ENCODE assay signal across 34 mouse cellular contexts in genomic region chr3:92598429-92598828, GRCm38 (mm10). TPM values are rescaled to one million over a fixed set of nuclear protein-coding genes. Genes with fewer than 3 reads are reported as not detected.
"Had no signal": no experiment of that assay in that cellular context is flagged by ENCODE, and none has a peak within 500 bp of the region (broad histone marks: within the 10 kb centered on the region; RNA-seq: fewer than 3 reads in every experiment).

No protein-coding gene starts in this region.

- H3K4me1 ChIP-seq: embryonic facial prominence, embryonic 10.5 days; embryonic facial prominence, embryonic 12.5 days; embryonic facial prominence, embryonic 13.5 days; embryonic facial prominence, embryonic 15.5 days; forebrain, embryonic 10.5 days; forebrain, embryonic 12.5 days; forebrain, embryonic 13.5 days; forebrain, embryonic 15.5 days had no signal

- H3K9me3 ChIP-seq: embryonic facial prominence, embryonic 12.5 days; forebrain, embryonic 13.5 days had no signal

- H3K4me3 ChIP-seq: embryonic facial prominence, embryonic 10.5 days; embryonic facial prominence, embryonic 12.5 days; embryonic facial prominence, embryonic 13.5 days; embryonic facial prominence, embryonic 15.5 days; erythroblast, embryonic 14.5 days; forebrain, embryonic 10.5 days; forebrain, embryonic 12.5 days; forebrain, embryonic 13.5 days; forebrain, embryonic 15.5 days; gastrocnemius, adult 2 months; heart, adult 2 months had no signal

- H3K27ac ChIP-seq: embryonic facial prominence, embryonic 10.5 days; embryonic facial prominence, embryonic 12.5 days; embryonic facial prominence, embryonic 13.5 days; embryonic facial prominence, embryonic 15.5 days; forebrain, embryonic 10.5 days; forebrain, embryonic 12.5 days; forebrain, embryonic 13.5 days; forebrain, embryonic 15.5 days; gastrocnemius, adult 2 months; heart, adult 2 months had no signal

- H3K9ac ChIP-seq: embryonic facial prominence, embryonic 12.5 days; embryonic facial prominence, embryonic 13.5 days; embryonic facial prominence, embryonic 15.5 days; forebrain, embryonic 12.5 days; forebrain, embryonic 13.5 days; forebrain, embryonic 15.5 days; forebrain, postnatal 0 days had no signal

- H3K36me3 ChIP-seq: embryonic facial prominence, embryonic 10.5 days; embryonic facial prominence, embryonic 12.5 days; embryonic facial prominence, embryonic 13.5 days; embryonic facial prominence, embryonic 15.5 days; forebrain, embryonic 10.5 days; forebrain, embryonic 12.5 days; forebrain, embryonic 15.5 days had no signal

- ATAC-seq: forebrain, embryonic 13.5 days; forebrain, embryonic 14.5 days; forebrain, embryonic 15.5 days; forebrain, embryonic 16.5 days; forebrain, postnatal 0 days had no signal

- DNase-seq: cerebellum, adult 2 months; cerebellum, adult 8-10 months; cerebellum, adult 9-10 months; cerebellum, adult 9-11 months; cerebellum, postnatal 10 days; cerebellum, postnatal 14 days; cerebellum, postnatal 25 days; cerebellum, postnatal 36 days; embryo, embryonic 11 days; forebrain, postnatal 0 days; gastrocnemius, adult 2 months; gastrocnemius, postnatal 10 days; gastrocnemius, postnatal 14 days; gastrocnemius, postnatal 25 days; gastrocnemius, postnatal 36 days; heart, adult 11 months; heart, adult 18-20 months; heart, adult 2 months had no signal

- H3K27me3 ChIP-seq: embryonic facial prominence, embryonic 12.5 days; embryonic facial prominence, embryonic 13.5 days; embryonic facial prominence, embryonic 15.5 days; forebrain, embryonic 12.5 days; forebrain, embryonic 13.5 days; forebrain, embryonic 15.5 days had no signal

- H3K4me2 ChIP-seq: embryonic facial prominence, embryonic 12.5 days; embryonic facial prominence, embryonic 13.5 days; embryonic facial prominence, embryonic 15.5 days; forebrain, embryonic 12.5 days; forebrain, embryonic 13.5 days; forebrain, embryonic 15.5 days had no signal

RNA-seq across cellular contexts. Expression of gene 2210017I01Rik, which starts 8.9 kb away (rescaled TPM):
- polyA plus RNA-seq: cerebellum, adult 2 months; cortical plate, adult 2 months; embryonic facial prominence, embryonic 10.5 days; embryonic facial prominence, embryonic 11.5 days; embryonic facial prominence, embryonic 12.5 days; embryonic facial prominence, embryonic 13.5 days; embryonic facial prominence, embryonic 14.5 days; erythroblast, embryonic 14.5 days; forebrain, embryonic 10.5 days; forebrain, embryonic 11.5 days; forebrain, embryonic 12.5 days; forebrain, embryonic 13.5 days; forebrain, embryonic 14.5 days; forebrain, embryonic 15.5 days; forebrain, embryonic 16.5 days; forebrain, postnatal 0 days; frontal cortex, adult 2 months; heart, adult 2 months had no signal

RNA-seq across cellular contexts. Expression of gene Smcp, which starts 9.6 kb away (rescaled TPM):
- polyA plus RNA-seq: cerebellum, adult 2 months; cortical plate, adult 2 months; embryonic facial prominence, embryonic 10.5 days; embryonic facial prominence, embryonic 11.5 days; embryonic facial prominence, embryonic 12.5 days; embryonic facial prominence, embryonic 13.5 days; embryonic facial prominence, embryonic 14.5 days; embryonic facial prominence, embryonic 15.5 days; erythroblast, embryonic 14.5 days; forebrain, embryonic 10.5 days; forebrain, embryonic 11.5 days; forebrain, embryonic 12.5 days; forebrain, embryonic 13.5 days; forebrain, embryonic 14.5 days; forebrain, embryonic 15.5 days; forebrain, embryonic 16.5 days; forebrain, postnatal 0 days; frontal cortex, adult 2 months had no signal

RNA-seq across cellular contexts. Expression of gene Lce6a, which starts 23.0 kb away (rescaled TPM):
- polyA plus RNA-seq: cerebellum, adult 2 months; cortical plate, adult 2 months; embryonic facial prominence, embryonic 10.5 days; embryonic facial prominence, embryonic 11.5 days; embryonic facial prominence, embryonic 12.5 days; embryonic facial prominence, embryonic 13.5 days; embryonic facial prominence, embryonic 14.5 days; erythroblast, embryonic 14.5 days; forebrain, embryonic 10.5 days; forebrain, embryonic 11.5 days; forebrain, embryonic 12.5 days; forebrain, embryonic 13.5 days; forebrain, embryonic 14.5 days; forebrain, embryonic 15.5 days; forebrain, embryonic 16.5 days; forebrain, postnatal 0 days; frontal cortex, adult 2 months; heart, adult 2 months had no signal

RNA-seq across cellular contexts. Expression of gene Ivl, which starts 24.9 kb away (rescaled TPM):
- polyA plus RNA-seq: cerebellum, adult 2 months; cortical plate, adult 2 months; embryonic facial prominence, embryonic 10.5 days; embryonic facial prominence, embryonic 12.5 days; embryonic facial prominence, embryonic 13.5 days; erythroblast, embryonic 14.5 days; forebrain, embryonic 10.5 days; forebrain, embryonic 11.5 days; forebrain, embryonic 12.5 days; forebrain, embryonic 13.5 days; forebrain, embryonic 14.5 days; forebrain, embryonic 15.5 days; forebrain, embryonic 16.5 days; forebrain, postnatal 0 days; frontal cortex, adult 2 months; heart, adult 2 months had no signal

RNA-seq across cellular contexts. Expression of gene Lce1a1, which starts 49.7 kb away (rescaled TPM):
- polyA plus RNA-seq: cerebellum, adult 2 months; cortical plate, adult 2 months; embryonic facial prominence, embryonic 10.5 days; embryonic facial prominence, embryonic 11.5 days; embryonic facial prominence, embryonic 12.5 days; embryonic facial prominence, embryonic 13.5 days; embryonic facial prominence, embryonic 14.5 days; erythroblast, embryonic 14.5 days; forebrain, embryonic 10.5 days; forebrain, embryonic 11.5 days; forebrain, embryonic 12.5 days; forebrain, embryonic 13.5 days; forebrain, embryonic 14.5 days; forebrain, embryonic 15.5 days; forebrain, embryonic 16.5 days; forebrain, postnatal 0 days; frontal cortex, adult 2 months; heart, adult 2 months had no signal
